Mouse (Mus musculus): ENCODE data around the gene Hmgcs2.

Hmgcs2 gene

DNA sequence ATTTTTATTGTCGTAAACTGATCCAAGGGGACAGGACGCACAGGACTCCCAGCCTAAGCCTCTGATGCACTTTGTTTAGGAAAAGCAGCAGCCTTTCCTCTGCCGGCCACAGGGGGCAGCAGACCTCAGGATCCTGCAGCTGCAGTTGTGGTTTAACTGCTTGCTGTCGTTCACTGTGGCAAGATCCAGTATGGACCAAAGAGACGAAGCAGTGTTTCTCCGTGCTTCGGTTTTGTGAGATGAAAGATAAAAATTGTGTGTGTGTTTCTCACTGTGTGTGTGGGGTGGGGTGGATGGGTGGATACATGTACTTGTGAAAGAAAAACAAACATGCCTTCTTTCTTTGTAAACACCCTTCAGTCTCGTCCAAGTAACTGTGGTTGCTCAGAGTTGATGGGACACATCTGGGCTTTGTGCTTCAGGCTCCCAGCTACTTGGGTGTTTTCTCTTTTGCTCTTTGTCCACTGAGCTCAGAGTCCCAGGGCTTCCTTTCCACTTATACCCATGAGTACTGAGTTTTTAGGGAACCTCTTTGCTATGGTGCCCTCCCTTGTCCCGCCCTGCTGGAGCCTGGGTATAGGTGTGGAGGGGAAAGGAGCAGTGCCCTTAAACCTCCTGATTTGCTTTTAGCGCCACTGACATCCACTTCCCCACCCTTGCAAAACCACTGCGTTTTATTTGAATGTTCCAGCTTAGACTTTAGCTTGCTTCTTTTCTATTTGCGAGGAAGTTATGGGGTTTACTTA lies 871 bp downstream of the Hmgcs2 start:
- DNase-seq: peak; percentile 68 to 70

DNA sequence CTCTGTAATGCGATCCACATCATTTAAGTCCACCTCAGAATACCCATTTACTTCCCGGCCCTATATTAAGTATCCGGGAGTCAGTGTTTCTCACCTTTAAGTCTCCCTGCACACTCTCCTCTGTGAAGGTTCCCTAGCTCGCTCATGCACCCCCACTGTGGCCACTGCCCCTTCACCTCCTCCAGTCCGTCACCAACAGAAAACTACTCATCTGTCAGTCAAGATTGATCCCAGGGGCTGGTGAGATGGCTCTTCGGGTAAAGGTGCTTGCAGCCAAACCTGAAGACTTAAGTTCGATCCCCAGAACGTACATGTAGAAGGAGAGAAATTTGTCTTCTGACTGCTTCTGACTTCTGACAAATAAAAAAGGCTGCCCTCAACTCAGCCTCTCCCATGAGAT lies 2.2 kb downstream of the Hmgcs2 start:
- no peak for DNase-seq

DNA sequence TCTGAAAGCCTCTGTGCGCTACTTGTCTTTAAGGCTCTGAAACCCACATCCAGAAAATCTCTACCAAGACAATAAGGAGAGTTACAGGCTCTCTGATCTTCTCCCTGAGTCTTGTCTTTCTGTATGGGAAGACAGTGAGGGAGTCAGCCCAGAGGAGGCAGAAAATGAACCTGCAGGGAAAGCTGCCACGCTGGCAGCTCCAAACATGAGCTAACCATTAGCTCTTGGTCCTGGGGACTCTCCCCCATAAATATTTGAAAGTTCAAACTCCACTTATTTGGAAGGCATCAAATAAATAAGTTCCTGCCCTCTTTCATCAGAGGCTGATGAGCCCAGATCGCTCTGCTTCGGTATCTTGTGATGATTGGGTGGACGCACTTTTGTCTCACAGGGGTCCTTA lies 3.0 kb downstream of the Hmgcs2 start:
- no peak for DNase-seq

DNA sequence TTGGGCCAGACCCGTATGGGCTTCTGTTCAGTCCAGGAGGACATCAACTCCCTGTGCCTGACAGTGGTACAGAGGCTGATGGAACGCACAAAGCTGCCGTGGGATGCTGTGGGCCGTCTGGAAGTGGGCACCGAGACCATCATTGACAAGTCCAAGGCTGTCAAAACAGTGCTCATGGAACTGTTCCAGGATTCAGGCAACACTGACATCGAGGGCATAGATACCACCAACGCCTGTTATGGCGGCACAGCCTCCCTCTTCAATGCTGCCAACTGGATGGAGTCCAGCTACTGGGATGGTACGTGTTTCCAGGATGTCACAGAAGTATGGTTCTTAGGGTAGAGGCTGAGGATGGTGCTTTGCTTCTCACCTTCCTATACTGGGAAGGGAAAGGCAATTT lies 10.8 kb downstream of the Hmgcs2 start:
- no peak for DNase-seq

DNA sequence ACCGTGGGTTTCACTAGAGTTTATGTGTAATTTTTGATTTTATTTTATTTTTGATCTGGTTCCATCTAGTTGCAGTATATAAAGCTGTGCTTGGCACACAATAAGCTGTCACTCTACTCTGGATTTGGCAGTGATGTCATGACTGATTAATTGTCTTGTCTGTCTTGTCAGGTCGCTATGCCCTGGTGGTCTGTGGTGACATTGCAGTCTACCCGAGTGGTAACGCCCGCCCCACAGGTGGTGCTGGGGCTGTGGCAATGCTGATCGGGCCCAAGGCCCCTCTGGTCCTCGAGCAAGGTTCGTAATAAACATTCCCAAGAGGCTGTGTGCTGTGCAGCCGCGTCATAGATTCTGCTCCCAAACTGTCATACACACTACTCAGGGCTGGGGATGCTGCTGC lies 15.7 kb downstream of the Hmgcs2 start:
- no peak for DNase-seq

DNA sequence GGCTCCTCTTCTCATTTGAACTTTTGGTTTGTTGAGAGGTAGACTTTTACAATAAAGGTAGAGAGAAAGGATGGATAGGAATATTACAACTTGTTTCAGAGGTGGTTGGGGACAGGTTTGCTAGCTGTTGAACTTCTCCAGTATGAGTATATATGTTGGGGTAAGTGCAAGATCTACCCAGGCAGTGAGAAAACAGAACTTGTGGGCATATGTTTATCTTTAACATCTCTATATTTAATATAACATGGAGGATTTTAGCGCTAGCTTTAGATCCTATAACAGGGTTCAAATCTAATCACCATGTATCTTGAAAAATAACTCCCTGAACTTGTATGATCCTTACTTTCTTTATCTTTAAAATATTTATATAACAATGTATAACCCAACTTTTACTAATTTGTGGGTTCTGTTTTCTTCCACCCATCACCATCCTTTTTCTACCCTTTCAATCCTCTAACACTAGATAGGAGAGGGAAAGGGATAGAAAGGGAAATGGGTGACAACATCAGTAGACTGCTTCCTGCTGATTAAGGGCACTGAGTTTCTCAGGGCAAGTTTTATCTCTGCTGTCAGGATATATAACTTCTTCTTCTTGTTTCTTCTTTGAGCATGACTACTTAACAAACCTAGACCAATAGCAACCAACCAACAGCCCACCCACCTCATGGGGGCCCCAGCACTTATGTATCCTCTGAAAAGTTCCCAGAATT lies 19.3 kb downstream of the Hmgcs2 start:
- no peak for DNase-seq

DNA sequence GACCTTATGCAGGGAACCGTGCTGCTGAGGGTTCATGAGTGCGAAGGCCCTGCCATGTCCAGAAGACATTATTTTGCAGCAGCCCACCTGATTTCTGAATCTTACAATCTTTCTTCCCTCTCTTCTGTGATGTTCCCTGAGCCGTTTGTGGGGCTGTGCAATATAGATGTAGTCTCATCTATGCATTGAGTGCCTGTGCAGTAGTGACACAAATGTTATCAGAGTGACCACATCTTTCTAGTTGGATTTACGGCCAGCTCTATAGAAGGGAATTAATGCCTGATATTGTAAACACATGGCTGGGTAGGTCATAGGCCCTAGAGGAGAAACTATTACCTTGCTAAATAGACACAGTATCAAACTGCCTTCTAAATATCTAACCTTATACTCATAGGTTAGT lies 20.0 kb downstream of the Hmgcs2 start:
- DNase-seq: no peak

DNA sequence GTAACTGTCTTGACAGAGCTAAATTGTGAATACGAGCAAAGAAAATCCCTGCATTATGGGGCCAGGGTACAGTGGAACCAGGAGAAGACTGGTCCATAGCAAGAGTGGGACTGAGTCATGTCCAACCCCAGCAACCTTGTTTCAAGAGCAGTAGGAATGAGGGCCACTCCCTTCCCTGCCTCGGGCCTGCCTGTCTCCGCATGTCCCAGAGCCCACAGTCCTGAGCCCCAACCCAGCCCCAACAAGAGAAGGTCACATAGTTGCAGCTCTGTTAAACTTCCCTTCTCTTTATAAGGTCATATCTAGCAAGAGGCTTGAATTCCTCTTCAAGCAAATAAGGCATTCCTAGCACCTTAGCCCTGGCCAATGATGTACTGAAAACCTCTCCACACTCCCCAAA lies 21.5 kb downstream of the Hmgcs2 start:
- no peak for DNase-seq

DNA sequence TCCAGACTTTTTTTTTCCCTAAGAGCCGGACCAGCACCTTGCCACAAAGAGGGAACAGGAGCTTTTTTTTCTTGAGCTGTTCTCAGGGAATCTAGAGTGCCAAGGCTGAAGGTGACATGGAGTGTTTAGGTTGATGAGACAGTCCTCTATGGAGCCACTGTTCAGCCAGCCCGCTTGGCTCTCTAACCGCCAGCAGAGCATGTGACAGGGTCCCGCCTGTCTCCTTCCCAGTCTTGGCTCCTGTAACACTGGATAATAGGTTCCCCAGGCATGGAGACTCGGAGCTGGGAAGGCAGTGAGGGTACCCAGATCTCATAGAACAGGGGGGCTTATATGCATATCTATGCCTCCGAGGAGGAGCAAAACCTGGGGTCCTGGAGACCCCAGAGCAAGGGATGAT lies 28.4 kb downstream of the Hmgcs2 start:
- no peak for DNase-seq

DNA sequence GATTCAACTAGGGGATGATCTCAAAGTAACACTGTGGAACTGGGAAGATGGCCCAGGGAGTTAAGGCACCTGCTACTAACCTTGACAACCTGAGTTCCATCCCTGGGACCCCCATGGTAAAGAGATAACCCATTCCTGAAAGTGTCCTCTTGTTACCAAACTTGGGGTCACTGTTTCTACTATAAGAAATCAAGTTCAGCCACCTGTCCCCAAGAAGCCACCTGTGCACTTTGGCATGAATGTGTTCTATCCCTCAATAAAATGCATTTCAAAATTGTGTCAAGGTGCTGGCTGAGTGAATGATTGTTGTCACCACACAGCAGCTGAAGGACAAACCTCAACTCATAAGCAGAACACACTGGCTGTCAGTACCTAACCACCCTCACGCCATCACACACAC lies 30.2 kb downstream of the Hmgcs2 start:
- DNase-seq: no peak

DNA sequence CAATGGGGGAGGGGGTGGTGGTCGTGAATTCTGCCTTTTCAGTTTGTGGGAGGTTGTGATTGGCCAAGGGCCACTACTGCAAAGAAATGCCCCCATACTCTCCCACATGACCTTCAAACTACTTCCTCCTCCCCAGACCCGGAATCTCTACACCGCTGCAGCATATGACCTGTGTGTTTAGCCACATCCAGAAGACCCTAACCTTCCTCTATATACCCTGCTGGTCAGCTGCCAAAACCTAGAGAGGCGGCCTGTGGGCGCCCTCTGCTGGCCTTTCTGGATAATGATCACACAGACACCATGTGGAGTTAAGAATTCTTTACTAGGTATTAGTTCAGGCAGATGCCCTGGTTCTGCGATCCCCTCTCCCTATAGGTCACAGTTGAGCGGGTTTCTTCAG lies 32.6 kb downstream of the Hmgcs2 start:
- peak; percentile 78 to 80 for DNase-seq

DNA sequence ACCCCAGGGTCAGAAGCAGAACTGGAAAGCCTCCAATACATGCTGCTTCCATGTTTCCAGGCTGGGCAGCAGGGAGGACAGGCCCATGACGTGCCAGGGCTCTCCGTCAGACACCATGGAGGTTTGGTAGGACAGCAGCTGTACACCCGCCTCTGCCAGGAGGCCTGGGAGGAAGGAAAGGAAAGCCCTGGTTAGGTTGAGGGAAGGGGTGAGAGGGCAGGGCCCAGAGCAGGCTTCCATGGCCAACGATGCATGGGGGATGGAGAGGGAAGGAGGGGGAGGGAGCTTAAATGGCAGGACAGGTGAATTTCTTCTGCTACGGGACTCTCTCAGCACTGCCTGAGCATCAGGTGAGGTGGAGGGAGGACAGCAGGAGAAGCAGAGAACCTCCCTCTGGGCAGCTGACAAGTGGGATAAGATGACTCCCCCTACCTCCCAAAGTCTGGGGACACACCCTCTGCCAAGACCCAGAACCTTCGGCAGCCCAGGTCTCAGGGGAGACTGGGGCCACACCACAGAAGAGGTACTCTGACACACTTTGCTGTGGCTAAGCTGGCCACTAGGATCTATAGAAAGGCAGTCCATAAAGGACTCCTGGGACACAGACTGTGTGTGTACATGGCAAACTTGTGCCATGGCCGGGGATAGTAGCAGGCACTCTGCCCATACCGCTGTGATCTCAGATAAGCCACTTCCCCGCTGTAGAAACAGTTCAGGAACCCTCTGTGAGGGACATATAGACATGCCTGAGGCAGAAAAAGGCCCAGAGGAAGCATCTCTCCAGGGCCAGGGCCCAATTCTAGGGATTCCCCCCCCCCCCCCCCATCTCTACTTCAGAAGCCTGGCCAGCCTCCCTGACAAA lies 33.3 kb downstream of the Hmgcs2 start:
- peak; percentile 27 to 32 for DNase-seq

DNA sequence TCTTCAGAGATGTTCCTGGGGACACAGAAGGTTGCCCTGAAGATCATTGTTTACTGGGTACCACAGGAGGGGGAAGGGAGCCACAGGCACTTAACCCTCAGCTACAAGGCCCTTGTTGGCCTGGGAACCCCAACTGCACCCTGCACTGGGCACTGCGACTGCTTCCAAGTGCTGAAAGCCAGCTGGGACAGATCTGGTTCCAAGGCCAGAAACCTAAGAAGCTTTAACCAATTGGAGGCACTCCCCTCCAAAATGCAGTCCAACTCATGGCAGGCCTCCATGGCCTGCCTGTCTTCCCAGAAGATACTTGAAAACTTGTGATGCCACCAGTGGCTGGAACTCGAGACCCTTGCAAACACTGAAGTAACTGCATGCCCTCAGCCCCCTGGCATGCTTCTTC lies 34.9 kb downstream of the Hmgcs2 start:
- no peak for DNase-seq

DNA sequence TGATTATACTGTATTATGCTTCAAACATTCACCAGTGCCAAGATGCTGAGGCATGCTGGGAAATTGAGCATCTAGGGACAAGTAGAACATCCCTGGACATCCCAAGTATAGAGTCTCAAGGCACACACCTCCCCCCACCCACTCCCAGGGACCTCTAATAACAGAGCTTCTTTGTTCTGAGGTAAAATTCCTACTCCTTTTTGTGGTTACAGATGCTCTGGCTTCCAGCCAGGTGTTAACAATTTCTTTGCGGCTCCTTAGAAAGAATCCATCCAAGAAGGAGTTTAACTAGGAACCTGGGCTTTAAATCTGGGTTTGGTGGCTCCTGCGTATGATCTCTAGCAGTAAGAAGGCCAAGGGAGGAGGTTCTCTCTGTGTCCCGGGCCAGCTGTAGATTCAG lies 36.9 kb downstream of the Hmgcs2 start:
- DNase-seq: no peak

DNA sequence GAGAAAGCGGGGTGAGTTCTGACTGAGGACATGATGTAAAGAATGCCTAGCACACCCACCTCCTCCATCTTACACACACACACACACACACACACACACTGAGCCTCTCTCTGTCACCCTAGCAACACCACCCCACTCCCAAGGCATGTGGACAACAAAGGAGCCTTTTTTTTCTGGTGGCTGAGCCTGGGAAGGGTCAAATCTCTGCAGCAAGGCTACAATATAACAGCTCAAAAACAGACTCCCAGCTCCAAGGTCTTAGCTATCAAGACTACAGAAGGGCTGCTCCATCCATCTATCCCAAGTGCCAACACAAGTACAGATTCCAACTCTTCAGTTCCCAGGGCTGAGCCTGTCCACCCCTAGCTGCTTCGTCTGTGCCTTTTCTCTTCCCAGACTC lies 39.0 kb downstream of the Hmgcs2 start:
- no peak for DNase-seq

DNA sequence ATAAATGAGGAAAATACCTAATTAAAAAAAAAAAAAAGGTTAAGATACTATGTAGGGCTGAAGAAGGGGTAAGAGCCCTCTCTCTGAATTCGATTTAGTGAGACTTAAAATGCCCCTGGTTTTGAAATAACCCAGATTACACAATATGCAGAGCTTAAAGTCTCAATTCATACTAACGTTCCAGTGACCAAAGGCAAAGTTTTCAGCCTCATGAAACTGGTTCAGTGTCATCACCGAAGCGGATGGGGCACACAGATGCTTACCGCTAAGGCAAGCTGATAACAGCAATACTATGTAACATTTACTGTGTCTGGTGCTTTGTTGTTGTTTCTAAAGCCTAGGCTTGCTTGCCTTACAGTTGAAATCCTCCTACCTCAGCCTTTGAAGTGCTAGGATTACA lies 42.0 kb downstream of the Hmgcs2 start:
- no peak for DNase-seq

DNA sequence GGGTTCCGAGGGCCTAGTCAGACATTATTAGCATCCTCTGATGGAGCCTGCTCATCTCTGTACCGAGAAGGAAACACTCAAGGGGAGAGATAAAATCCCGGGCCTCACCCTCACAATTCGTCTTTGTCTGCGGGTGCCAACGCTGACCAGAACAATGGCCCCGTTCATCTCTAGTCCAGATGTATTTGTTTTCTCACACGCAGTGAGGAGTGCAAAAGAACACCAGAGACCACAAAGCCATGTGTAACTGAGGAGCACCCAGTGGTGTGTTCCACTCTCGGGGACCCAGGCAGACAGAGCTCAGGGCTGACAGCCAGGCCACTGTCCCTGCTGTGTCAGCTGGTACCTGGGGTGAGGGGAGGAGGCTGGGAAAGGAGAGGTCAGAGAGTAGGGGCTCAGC lies 44.0 kb downstream of the Hmgcs2 start:
- DNase-seq: no peak

DNA sequence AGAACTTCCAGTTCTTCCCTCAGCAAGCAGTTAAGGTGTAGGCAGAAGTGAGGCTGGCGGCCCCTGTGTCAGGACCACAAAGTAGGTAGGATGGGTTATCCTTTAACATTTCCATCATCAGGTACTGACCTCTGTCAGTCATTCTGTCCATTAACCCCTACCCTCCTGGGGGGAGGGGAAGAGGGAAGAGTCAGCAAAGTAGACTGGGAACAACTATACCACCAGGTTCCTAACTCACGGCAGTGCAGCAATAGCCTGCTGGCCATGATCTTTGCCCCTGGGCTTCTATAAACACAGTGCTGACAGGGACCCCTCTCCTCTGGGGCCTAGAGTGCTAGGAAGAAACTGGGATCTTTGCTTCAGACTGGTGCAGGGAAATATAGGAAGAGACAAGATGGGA lies 53.8 kb downstream of the Hmgcs2 start:
- DNase-seq: no peak

DNA sequence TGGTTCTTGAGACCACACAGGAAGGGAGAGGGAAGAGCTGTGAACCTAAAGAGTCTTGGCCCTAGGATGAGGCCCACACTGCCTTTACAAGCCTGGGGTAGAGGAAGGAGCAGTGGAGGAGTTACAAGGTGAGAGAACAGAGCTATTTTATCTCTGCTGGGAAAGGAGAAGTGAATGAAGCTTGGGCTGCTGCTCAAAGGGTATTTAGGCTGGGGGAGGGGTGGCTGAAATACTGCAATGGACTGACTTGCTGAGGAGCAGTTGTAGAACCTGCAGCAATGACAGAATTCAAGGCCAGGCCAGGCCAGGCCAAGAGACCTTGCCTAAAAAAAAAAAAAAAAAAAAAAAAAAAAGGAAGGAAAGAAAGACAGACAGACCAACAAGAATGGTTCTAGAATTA lies 55.1 kb downstream of the Hmgcs2 start:
- no peak for DNase-seq

DNA sequence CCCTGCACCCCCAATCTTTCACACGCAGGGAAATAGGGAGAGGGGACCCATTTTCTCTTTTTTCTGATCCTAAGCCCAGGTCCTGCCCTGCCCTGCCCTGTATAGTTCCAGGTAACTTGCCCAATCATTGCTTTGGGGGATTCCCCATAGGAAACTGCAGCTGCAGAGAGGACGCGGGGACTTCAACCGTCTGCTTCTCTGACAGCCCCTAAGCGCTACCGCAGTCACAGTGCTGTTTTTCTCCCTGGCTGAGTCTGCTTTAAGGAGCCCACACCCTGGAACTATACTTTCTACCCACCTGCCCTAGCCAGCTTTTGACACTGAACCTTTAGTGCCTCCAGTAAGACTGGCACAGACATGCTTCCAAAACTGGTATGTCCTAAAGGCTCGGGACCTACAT lies 55.7 kb downstream of the Hmgcs2 start:
- no peak for DNase-seq

DNA sequence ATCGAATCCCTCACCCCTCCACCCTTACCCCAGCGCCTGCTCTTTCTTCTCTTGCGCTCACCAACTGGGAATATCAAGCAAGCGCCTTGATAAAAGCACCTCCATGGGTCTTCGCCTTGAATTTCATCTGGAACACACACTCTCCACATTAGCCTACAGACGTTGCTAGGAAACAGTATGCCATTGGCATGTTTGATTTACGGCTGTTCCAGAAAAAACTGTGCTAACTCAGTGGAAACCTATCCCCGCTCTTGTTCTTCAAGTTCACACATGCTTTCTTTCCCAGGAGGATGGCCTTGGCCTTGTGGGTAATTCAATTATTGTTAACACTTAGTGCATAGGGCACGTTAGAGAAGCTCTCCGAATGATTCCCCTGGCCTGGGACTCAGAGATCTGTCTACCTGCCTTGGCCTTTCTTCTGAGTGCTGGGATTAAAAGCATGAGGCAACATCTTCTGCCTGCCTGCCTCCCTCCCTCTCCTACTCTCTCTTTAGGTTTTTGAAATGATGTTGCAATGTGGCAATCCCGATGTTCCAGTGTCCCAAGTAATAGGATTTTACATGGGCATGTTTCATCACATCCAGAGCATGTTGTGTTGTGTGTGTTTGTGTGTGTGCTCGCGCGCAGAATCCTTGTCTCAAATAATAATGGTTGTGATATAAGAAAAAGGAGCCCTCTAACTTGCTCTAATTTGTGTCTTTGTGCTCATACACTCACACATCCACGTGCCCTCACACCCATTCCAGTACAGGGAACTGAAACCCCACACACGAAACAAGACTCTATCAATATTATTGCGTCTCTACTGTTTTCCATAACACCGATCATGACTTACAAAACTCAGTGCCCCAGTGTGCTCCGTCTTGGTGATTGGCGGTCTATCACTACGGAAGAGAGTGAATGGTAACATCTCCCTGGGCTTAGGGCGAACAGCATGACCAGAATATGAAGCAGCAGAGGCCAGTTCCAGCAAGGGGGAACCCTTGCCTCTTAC lies 56.7 kb downstream of the Hmgcs2 start:
- DNase-seq: no peak

DNA sequence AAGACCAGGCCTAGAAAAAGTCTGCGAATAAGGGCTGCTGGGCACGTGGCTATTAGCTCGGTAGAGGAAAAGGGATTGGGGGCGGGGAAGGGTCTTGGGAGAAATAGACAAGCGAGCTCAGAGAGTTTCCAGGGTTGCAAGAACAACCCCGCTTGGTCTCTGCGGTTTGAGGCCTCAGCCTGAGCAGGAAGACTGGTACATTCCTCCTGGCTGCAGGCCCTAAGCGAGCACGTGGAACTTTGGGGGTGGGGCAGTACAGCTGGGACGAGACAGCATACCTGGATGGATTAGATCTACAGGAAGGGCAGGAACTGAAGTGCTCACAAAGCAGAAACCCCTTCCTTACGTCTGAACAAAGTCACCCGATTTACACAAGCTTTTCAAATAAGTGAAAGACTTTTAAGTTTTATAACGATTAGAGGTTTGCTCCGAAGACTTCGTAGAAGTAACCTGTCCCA lies 58.4 kb downstream of the Hmgcs2 start:
- peak; percentile 49 to 59 for DNase-seq
